Mouse (Mus musculus): ENCODE data around the gene Snrpf.

Snrpf gene

DNA sequence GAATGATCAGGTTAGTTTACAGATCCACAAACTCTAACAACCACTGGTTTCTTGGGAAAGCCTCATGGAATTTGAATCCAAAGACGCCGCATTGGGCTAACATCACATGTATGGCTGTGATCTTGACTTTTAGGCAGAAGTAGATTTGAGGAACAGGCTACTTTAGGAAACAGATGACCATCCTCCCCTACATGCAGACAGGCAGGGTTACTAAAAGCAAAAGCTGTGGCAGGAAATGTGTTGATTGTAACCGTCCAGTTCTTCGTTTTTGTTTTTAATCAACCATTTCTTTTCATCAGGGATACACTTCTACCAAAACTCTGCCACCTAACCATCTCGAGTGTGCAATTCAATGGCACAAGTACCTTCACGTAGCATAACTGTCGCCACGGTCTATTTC, 13.5 kb downstream of the Snrpf start:
- 91% methylated on average over 8 of the region's 8 CpGs for WGBS

DNA sequence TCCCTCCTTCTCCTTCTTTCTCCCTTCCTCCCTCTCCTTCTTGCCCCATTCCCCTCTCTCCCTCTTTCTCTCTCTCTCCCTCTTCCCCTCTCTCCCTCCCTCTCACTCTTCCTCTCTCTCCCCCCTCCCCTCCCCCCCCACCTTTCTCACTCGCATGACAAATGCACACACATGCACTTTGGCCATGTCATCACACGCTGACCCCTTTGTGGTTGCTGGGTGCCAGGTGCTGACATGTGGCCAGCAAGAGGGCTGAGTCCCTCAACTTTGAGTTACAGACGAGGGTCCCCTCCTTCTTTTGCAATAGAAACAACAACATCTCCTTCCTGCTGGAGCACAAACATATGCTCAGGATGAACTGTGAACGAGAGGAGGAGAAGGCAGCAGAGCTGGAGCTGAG, 14.5 kb downstream of the Snrpf start:
- WGBS: 72% methylated on average over 4 of the region's 4 CpGs

DNA sequence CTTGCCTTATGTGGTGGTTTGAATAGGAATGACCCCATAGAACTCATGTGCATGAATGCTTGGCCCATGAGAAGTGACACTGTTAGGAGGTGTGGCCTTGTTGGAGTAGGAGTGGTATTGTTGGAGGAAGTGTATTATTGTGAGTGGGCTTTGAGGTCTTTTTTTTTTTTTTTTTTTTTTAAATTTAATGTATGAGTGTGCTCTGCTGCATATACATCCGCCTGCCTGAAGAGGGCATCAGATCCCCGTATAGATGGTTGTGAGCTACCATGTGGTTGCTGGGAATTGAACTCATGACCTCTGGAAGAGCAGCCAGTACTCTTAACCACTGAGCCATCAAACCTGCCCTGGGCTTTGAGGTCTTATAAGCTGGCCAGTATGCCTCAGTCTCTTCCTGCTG, 17.3 kb downstream of the Snrpf start:
- 54% methylated on average over 2 of the region's 2 CpGs for WGBS

DNA sequence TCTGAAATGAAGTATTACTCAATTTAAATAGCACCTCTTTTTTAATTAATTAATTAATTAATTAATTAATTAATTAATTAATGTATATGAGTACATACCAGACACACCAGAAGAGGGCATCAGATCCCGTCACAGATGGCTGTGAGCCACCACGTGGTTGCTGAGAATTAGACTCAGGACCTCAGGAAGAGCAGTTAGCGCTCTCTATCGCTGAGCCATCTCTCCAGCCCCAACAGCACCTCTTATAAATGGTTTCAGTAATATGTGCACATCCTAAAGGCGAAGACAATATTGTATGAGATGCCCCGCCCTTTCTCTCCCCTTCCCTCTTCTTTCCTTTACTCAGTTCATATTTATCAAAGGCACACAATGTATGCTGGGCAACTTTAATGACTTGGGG, 20.8 kb downstream of the Snrpf start:
- 83% methylated on average over 6 of the region's 6 CpGs for WGBS

DNA sequence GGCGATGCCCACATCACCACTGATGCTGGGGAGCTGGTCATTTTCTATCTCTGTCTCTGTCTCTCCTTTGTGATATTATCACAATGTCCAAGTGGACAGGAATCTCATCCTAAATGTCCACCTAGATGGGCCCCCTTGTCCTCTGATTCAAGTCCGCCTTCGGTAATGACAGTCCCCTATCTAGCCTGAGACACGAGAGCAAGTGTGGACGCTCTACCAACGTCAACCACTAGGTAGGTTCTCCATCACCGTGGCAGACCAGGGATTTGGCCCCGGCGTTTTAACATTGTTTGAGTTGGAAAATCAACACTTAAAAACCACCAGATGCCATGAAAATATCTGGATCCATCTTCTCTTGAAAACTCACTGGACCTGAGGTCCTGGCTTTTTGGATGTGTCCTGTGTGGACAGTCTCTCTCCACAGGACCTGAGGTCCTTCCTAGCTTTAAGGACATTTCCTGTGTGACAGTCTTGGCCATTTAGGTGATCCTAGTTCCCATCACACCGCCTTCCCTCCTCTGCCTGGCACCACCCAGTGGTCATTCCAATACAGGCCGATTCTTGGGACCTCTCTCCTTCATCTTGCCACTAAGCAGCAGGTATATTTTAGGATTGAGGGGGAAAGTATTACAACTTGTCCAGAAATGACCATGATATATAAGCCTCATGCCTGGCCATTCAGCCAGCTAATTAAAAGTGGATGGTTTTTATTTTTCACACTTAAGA, 21.5 kb downstream of the Snrpf start:
- 93% methylated on average over 11 of the region's 11 CpGs for WGBS

DNA sequence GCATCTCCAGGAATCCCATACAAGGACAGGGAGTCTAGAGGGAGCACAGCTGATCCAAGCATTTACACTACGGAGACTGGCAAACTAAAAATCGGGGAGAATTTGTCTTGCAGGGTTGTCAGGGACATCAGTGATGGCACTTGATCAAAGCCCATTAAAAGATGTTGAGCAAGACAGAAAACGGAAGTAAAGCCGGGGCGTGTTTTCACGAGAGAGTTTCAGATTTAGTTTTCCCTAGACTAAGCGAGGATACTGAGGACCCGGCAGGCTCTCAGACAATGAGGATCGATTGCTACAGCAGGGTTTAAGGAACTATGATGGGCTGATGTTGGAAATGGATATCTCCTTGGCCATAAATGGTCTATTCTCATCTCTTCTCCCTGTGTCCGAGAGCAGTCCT, 22.4 kb downstream of the Snrpf start:
- whole genome bisulfite sequencing: 89% methylated on average over 10 of the region's 10 CpGs

DNA sequence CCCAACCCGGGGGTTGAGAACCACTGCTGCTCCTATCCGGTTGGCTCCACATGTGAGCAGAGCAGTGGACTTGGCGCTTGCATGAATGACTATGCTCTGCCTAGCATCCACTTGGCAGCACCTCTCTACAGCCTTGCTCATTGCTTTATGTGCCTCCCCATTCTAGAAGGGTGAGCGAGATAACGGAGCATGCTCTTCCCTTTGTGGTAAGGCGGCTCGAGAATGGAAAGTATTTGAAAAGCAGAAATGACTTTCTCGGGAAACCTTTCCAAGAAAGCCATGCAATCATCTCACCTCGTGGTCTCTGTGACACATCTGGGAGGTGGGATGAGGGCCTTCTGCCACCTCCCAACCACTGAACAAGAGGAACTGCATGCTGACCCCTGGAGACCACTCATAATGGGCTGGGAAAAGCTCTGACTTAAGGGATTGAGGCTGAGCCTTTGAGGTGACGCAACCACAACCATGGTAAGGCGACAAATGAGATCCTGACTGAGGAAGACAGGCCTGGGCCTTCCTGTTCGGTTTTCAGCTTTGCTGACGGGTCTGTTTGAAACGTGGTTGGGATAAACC, 24.9 kb downstream of the Snrpf start:
- WGBS: 88% methylated on average over 14 of the region's 14 CpGs

DNA sequence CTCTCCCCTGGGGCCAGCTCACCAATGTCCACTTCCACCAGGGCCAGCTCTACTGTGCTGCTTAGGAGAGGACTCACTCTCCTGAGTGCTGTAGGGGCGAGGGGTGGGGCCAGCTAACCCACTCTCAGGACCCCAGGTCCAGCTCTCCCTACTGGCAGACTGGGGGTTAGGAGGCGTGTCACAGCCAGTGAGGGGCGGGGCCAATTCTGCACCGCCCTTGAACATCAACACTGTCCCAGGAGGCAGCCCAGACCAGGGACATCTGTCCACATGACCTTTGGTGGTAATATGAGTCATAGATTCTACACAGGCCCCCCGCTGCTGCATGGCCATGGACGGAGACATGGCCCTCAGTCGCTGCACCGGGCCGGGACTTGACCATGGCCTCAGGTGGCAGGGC, 29.7 kb downstream of the Snrpf start:
- 79% methylated on average over 9 of the region's 9 CpGs for WGBS

DNA sequence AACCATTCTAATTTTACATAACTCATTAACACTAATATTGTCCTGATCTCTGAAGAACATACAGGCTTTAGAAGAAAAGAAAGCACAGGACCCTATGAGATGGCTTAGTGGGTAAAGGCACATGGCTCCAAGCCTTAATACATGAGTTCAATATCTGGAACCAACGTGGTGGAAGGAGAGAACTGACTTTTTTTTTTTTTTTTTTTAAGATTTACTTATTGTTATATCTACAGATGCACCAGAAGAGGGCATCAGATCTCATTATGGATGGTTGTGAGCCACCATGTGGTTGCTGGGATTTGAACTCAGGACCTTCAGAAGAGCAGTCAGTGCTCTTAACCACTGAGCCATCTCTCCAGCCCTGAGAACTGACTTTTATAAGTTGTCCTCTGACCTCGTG, 31.5 kb downstream of the Snrpf start:
- WGBS: 75% methylated on average over 2 of the region's 2 CpGs

DNA sequence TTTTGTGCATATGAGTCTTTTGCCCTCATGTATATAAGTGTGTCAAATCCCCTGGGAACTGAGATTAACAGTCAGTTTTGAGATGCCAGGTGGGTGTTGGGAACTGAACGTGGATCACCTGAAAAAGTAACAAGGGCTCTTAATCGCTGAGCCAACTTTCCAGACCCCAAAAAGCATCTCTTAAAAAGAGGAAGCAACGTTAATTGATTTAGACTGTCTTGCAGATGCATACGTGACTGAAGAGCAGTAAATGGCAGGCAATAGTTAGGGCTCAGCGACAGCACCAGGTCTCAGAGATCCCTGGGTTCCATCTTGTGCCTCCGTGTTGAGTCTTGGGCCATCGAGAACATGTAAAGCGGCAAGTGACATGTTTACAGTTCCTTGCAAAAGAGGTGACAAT, 36.9 kb downstream of the Snrpf start:
- 86% methylated on average over 8 of the region's 8 CpGs for WGBS

DNA sequence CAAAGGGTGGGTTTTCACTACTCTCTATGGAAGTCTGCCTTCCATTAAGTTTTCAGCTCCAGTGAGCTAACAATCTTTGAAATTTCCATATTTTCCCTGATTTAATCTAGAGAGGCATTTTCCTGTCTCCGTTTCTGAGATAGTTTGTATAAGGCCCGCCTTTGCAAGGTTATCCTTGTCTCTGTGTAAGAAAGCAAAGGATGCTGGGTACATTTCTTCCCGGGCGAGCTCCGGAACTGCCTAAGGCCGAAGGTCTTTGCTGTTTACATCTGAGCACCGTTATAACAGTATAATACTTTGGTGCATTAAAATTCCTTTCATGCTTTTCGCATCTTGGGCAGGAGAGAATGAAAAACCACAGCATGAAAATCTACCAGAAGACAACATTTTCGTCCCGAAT, 39.7 kb downstream of the Snrpf start:
- WGBS: 89% methylated on average over 10 of the region's 10 CpGs

DNA sequence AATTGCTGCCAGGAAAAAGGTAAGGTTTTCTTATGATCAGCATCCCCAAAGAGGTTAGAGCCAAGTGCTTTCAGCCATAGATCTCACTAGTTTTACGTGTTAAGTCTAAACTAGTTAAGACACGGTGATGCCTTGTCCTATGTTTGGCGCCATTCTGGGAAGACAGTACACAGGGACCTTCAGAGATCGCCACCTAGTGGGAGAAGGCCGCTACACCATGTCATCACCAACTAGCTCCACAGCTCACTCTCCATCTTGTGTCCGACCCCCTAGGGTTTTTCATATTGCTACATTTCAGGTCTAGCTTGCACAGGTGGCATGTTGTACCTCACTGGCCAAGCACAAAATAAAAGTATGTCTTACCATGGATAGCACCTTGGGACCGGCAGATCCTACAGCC, 40.5 kb downstream of the Snrpf start:
- WGBS: 18% methylated on average over 7 of the region's 7 CpGs

DNA sequence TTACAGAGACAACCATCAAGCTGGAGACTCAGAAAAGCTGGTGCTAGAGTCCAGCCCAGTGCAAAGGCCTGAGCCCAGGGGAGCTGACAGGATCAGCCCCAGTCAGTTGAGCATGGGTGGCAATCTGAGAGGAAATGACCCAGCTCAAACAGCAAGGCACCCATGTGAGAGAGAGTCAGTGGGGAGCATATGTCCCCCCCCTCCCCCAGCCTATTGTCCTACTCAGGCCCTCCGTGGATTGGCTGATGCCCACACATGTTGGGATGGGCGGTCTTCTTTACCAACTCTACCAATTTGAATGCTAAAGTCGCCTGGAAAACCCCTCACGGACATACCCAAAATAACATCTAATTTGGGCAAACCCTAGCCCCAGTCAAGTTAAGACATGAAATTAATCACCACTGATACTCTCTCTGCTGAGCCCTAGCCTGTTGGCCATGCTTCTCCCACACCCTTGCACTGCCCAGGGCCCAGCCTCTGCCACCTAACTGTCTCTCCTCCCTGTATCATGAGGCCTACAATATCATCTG, 41.7 kb downstream of the Snrpf start:
- 93% methylated on average over 4 of the region's 4 CpGs for WGBS

DNA sequence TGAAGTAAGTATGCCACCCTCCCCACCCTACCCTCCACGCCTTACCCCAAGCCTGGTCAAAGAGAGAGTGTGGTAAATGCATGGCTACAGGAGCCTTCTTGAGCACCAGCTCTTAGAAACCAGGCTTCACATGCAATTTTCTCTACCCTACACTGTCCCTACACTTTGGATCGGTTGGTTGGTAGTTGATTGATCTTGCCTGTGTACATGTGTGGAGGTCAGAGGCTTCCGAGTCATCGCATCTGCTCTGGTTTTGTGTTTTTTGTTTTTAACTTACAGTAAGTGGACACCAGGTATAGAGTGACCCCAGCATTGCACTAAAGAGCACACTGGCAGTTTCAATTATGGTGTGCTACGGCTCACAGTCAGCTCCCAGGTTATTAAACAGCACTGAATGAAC, 45.3 kb downstream of the Snrpf start:
- 92% methylated on average over 5 of the region's 5 CpGs for WGBS

DNA sequence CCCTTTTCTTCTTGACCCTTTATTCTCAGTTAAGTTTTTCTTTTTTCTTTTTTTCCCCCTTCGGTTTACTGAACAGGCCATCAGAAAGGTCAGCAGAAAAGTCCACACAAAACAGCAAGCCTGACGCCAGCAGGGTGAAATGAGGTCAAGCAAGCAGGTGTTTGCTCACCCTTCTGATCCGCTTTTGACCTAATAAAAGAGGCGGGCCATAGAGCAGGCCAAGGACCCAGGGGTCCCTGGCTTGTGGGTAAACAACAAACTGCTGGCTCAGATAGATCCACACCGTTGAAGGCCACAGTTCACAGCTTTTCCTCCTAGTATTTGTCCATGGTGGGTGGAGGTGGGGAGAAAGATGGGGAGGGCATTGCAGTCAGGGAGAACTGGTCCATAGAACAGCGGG, 46.3 kb downstream of the Snrpf start:
- 85% methylated on average over 6 of the region's 6 CpGs for WGBS

DNA sequence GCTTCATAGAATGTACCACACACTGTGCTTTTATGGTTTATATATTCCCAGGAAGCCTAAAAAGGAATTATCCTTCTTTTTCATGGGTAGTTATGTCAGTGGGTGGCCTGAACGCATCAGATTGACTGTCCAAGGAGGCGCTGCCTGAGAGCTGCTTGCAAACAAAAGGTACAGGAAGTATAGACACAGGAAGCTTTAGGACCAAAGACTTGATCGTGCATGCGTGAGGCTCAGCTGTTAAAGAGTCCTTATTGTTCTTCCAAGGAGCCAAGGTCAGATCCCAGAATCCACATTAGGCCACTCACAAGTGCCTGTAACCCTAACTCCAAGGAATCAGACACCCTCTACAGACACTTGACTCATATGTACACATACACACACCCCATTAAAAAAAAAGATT, 47.1 kb downstream of the Snrpf start:
- WGBS: 79% methylated on average over 4 of the region's 4 CpGs

DNA sequence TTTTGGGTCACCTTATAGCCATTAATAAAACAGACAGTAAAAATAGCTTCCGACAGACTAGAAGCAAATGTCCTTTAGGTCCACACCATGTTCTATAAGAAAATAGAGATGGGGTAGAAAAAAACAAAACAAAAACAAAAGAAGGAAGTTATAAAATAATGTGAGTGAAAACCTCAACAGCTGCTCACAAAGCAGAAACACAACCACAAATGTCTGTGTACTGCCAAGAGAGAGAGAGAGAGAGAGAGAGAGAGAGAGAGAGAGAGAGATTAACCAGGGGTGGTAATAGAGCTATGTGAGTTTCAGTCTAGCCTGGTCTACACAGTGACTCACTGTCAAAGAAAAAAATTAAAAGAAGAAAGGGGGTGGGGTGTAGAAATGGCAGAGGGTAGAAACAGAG, 47.9 kb downstream of the Snrpf start:
- WGBS: 98% methylated on average over 1 of the region's 1 CpGs

DNA sequence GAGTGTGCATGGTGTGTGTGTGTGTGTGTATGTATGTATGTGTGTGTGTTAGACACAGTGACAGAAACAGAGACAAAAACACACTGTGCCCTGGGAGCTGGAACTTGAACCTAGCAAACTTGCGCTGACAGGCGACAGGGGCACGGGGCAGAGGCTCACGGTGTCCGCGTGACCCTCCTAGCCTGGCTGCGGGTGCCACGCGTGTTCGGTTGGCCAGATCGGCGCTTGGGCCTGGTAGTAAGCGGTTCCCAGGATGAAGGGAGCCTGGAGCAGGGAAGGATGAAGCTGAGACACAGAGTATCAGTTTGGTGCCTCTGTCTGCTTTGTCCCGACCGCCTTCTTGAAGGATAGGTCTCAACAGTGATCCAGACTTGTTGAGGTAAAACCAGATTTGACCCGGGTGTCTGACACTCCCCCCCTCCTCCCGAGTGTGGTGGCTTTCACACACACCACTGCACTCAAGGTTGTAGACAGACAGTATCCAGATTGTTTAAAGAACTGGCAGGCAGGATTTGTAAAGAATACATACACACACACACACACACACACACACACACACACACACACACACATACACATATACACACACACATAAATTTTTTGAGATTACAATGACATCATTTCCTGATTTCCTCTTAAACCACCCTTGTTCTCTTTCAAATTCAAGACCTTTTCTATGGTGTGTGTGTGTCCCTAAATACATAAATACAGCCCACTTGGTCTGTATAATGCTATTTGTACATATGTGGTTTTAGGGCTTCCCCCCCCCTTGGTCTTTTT, 48.9 kb downstream of the Snrpf start, which contains the start of gene Ccdc38:
TSS of gene Ccdc38 (plus strand) at position 202 of the 780 bp plus-strand sequence.
- WGBS: 75% methylated on average over 17 of the region's 17 CpGs

DNA sequence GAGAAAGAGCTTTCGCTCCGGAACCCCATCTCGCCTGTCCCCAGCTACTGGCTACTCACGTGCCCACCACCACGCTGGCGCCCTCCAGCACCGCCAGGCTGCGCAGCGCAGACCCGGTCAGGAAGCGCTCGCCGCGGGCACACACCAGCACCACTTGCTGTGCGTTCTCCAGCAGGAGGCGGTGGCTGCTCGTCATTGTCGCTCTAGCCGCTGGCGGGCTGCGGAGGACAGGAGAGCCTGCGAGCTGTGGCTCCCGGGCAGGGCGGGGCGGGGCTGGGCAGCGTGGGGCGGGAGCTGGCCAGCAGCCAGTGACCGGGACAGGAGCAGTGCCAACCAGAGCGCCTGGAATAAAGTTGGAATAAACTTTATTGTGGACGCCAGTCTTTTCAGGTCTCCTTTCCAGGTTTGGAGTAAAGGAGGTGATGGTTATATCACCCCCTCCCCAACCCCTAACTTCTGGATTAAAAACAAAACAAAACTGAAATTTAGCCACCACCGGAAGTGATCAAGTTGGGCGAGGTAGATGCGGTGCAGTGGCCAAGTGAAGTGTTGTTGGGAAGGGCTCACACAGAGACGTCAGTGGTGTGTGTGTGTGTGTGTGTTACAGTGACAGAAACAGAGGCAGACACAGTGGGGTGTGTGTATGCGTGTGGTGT, 49.6 kb downstream of the Snrpf start, which contains the start of gene Amdhd1:
TSS of gene Amdhd1 (minus strand) at position 259 of the 656 bp plus-strand sequence.
- 4% methylated on average over 35 of the region's 35 CpGs for WGBS

DNA sequence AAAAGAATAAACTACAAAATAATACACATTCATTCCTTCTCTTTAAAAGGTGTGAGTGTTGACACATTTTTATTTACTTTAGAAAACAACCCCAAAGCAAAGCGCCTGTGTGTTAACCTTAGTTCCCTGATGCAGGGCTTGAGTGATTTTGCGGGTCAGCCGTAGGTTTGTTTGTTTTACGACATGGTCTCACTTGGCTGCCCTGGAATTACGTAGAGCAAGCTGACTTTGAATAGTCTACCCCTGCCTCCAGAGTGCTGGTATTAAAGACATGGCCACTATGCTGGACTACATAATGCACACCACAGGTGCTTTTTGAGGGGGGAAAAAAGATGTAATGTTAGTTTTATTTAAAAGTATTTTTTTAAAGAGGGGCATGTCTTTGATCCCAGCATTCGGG, 50.7 kb downstream of the Snrpf start:
- 94% methylated on average over 6 of the region's 6 CpGs for WGBS

DNA sequence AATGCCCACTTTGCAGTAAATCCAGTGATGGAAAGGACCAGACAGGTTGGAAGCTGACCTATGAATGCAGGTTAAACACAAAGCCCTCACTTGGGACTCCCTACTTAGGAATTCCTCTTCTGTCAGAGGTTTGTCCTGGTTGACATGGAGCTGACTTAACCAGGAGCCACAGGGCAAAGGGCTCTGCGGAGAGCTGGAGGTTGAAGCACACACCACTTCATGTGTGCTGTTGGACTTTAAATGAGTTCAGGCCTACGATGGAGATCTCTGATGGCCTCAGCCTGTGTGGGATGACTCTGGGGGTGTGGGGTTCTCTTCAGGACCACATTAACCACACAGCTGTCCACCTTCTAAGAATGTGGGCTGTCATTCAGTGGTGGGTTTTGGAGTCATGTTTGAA, 51.2 kb downstream of the Snrpf start:
- 95% methylated on average over 2 of the region's 2 CpGs for WGBS
